Mouse (Mus musculus) T-helper 2 cell (primary cell): ENCODE measurements around the gene Hdac10.

Source experiments
- in situ Hi-C: fragments of 300-600 bp; cut with MboI, MseI; formaldehyde crosslinking; loops from one replicate; pipeline ENCODE4 v1.15.1; 2025; ENCODE audit warnings: high pct_unique_total_duplicates

The Hdac10 gene

GRCm38 (mm10) chr15:89076156-89076731 lies 52.3 kb downstream of the Hdac10 start:
- in situ Hi-C loops, result no loop called here

GRCm38 (mm10) chr15:89075478-89076147 lies 52.9 kb downstream of the Hdac10 start:
- in situ Hi-C loops, result no loop called here

DNA sequence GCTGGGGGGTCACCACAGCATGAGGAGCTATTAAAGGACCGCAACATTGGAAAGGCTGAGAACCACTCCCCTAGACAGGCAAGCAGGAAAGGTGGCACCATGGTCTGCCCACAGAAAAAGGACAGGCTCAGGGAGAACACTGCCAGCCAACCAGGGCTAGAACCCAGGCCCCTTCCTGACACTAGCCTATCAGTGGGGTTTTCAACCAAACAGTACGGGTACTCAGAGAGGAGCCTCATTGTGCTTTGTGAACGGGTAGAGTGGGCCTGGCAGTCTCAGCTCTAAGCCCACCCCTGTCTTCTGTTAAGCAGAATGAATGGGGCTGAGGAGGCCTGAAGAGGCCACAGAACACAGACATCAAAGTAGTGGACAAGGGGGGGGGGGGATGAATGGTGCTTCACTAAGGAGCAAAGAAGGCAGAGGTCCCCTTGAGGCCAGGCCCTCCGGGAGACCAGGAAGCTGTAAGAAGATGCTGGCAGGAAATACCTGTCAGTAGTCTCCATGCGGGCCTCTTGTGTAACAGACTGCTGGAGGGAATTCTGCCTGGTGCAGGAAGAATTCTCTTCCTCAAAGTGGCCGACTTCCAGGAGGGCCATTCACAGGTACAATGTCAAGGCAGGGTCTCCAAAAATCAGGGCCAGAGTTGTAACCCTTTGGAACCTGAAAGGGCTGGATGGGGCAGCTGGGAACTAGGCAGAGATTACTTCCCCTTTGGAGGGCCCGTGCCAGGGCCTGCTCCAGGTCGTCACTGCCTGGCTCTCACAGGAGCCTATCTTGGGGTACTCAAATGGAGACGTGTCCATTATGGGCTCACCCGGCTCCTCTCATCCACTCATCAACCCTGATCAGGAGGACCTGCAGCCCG lies 53.7 kb downstream of the Hdac10 start, which contains the start of gene Trabd:
TSS of gene Trabd (plus strand) at position 512 of the 865 bp plus-strand sequence.
- in situ Hi-C loops, result no loop called here

DNA sequence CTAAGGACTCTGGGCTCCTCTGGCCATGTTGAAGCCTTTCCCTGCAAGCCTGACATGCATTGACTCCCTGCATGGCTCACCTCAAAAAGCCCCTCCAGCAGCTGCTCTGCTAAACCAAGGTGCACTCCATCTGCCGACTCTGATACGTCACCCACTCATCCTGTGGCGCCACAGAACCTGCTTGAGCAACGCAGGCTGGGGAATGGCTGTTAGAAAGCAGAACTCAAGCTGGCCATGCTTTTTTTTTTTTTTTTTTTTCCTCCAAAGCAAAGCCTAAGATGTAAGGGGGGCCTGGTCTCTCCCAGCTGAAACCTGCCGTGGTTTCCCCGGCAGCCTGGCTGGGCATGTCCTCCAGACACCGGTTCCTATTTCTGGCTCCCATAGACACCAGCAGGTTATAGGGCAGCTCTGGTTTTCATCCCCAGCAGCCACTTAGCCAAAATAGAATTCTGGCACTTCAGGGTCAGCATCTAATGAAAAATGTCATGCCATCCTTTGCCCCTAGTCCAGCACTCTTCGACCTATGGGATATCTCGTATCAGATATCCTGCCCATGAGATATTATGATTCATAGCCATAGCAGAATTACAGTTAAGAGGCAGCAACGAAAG lies 54.4 kb downstream of the Hdac10 start:
- in situ Hi-C loops, result no loop called here
